Mouse (Mus musculus) brain, adult 2 months (tissue): ENCODE measurements around the gene Gm10320.

ENCODE experiments used
- DNase-seq: peaks from one replicate; pipeline ENCODE4 v3.0.0; 2011; ENCODE audit warnings: low read depth, low spot score

Gene Gm10320

DNA sequence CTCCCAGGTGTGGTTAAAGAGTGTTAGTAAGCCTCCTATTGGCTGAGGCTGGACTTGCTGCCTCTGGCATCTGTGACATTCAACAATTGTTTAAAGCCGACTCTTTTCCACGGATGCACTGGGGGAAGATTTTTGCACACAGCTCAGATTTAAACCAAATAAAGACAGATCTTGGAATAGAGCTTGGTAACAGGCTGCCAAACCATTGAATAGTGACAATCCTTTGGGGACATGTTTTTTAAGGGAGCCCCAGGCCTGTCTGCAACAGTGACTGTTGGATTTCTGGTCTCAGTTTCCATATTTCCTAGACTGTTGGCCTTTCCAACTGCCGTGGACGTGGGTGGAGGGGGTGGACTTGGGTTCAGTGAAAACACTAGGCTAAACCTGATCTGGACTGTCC, 21.9 kb downstream of the Gm10320 start:
- DNase-seq, result no peak

DNA sequence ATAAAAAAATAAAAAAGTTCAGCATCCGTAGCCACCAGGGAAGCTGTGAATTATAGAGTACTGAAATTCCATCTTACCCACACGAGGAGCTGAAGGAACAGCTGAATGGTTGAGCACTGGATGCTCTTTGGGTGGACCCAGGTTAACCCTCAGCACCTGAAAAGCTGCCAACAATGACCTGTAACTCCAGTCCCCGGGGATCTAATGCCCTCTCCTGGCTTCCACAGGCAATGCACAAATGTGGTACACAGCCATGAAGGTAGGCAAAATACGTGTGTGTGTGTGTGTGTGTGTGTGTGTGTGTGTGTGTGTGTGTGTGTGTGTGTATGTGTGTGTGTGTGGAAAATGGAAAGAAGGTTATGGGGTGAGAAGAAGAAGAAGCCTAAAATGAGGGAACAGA, 30.3 kb downstream of the Gm10320 start:
- no peak for DNase-seq

DNA sequence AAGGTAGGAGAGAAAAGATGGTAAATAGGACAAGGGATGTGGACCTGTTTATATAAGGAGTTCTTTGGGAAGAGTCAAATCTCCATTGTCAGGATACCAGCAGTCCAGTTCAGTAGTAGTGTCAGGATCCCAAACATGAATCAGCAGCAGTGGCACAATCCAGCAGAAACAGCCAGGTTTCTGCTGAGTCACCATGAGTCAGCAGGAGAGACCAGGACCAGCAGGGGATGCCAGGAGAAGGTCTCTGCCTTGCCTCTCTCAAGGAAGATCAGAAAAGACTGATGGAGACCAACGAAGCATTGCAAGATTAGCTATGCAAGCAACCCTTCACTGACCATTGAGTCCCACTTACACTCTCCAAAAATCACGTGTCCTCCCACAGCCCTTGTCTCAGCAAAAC, 35.4 kb downstream of the Gm10320 start:
- DNase-seq, result peak; percentile 15

DNA sequence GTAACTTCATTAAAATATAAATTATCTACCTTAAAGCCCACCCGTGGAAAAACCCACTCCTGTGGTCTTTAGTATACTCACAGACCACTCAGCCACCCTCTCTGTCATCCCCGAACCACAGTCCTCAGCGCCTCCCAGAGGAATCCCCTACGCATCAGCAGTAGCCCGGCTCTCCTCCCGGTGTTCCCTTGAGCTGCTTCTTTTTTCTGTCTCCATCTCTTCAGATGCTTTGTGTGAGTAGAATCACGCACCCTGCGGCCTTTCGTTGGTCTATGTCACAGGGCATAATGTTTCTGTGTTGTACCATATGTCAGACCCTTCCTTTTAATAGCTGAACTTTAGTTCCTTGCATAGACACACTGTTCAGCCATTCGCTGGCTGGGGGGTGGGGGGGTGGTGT, 36.2 kb downstream of the Gm10320 start:
- no peak for DNase-seq

DNA sequence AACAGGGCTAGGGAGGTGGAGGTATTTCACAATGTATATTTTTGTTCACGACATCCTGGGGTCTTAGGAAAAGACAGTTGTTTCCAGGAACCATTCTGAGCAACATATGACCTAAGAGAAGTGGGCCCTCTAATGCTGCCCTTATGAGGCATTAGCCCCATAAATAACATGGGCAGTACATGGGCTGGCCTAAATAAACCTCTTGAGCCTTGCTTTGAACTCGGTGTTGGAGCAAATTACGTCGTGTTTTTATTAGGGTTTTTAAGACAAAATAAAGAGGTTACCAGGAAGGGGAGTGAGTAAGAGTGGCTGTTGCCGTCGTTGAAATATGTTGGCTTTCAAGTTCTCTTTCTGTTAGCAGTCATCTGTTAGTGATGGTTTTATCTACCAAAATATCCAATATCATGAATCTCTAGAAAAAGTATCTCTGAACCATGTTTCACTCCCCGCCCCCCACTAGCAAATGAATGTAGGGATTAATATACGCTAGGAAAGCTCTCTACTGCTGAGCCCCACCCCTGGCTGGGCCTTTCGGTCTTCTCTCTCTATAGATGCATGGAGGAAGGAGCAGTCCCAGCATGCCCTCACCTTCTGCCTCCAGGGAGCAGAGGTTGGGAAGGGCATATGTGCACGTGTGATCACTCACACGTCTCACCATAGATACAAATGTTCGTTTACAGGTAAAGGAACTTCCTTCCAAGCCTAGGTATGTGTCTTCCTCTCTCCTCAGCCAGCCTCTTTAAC, 37.4 kb downstream of the Gm10320 start:
- DNase-seq, result no peak

DNA sequence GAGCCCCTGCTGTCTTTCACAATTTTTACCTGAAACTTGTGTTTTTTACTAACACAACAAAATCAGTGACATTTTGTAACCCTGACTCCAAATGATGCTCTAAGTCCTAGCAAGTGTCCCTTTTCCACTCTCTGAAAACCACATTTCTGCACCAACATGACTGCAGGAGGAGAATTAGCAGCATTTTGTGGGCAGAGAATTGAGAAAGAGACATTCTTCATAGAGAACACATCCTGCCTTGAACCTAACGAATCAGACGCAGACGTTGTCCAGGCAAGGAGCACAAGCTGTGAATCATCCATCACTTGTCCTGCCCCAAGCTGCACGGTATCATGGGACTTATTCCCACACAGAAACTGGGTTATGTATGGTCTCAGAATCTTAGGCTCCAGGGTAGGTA, 38.7 kb downstream of the Gm10320 start:
- DNase-seq, result no peak

DNA sequence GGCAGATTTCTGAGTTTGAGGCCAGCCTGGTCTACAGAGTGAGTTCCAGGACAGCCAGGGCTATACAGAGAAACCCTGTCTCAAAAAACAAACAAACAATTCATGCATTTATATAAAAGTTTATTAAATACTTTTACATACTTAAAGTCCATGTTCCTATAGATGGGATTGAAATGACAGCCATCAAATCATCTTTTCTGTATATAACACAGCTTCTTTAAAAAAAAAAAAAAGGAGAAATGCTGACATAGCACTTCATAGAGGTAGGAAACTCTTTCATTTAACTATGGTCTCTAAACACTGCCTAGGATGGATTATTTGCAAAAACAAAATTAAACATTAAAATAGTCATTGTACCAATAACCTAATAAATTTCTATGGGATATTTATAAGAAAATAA, 43.1 kb downstream of the Gm10320 start:
- DNase-seq, result no peak

DNA sequence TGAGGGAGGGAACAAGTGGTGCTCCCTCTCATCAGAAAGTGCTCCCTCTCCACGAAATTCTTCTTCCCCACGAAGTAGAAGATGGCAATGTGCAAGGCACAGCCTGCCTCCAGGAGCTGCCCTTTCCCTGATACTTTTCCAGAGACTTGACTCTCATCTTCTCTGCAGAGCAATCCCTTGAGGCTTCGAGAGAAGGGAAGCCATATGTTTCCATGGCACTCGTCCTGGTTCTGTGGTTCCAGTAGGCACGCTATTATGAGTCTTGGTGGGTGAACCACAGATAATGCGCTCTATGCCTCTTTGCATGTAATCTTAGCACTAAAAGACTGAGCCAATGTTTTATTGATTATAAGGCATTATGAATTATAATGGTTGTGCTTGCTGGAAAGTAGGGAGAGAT, 44.1 kb downstream of the Gm10320 start:
- DNase-seq, result peak; percentile 61

DNA sequence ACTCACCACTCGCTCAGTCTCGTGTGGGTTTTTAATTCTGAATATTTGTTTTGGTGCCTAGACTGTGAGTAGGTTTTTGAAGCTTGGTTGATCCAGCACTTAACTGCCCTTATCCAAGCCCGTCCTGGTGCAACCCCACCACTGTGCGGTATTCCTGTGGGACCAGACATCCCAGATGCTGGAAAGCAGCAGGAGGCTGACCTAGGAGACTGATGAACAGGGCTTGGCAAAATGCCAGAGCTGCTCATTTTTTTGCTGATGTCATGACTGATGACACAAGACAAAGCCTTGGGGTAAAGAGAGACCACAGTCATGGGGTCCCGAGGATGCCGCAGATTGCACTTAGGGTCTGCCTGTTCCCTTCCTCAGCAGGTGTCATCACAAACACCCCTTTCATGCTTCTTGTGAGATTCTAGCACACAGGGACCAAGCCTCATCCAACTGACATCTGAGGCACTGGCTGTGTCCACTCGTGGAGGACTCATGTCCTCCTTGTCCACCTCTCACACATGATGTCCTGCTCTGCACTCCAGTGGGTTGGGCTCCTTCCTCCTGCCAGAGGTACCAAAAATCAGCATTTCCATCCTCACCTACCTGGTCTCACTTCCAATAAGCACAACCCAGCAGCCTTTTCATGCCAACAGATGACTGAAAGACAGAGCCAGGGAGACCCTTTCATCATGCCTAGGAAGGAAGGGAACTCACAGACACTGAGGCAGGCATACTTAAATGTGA, 46.2 kb downstream of the Gm10320 start:
- DNase-seq, result no peak

DNA sequence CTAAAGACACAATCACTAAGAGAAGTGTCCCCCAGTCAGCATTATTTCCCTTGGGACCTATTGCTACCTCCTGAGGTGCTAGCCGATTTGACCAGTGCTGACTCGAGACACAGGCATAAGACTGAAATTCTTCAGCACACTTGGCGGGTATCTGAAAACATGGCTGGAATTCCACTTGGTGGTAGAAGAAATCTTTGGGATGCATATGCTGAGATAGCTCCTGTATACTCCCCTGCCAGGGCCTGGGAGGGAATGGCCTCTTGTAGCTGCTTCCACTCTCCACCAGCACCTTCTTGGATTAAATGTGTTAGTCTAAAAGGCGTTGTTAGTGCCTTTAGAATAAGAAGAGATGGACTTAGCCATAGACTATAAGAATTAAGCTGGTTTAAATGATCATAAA, 50.8 kb downstream of the Gm10320 start:
- DNase-seq, result no peak

DNA sequence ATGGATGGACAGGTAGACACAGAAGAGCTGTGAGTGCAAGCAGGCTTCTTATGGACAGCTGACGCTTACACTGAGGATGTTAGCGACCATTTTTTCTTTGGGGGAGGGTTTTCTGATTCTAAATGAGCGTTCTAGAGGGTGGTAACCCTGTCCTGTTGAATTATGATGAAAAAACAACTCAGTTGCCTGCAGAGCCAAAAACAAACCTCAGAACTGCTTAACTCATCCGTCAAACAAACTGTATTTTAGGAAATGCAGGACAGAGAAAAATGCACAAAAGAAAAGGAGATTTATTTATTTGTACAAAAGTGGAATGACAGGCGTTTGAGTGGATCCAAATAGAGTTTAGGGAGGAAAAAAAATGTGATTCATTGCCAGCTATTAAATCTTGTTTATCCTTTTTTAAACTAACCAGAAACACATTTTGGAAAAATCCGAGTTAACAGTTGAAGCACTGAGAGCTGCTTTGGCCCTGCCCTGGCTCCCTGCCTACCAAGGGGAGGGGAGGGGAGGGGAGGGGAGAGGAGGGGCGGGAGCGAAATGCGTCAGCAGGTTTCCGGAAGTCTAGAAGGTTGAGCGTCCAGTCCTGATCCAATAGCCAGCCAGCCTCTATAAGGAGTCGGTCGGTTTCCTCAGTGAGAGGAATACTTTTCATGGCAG, 51.4 kb downstream of the Gm10320 start:
- DNase-seq, result no peak
